Mouse (Mus musculus): ENCODE measurements around the gene Xrcc4.
"Not testable (repeated sequence)": the region's sequence is repeated elsewhere in the genome, so short reads cannot be mapped to it uniquely, and the experiment has no call there.

Gene Xrcc4

DNA sequence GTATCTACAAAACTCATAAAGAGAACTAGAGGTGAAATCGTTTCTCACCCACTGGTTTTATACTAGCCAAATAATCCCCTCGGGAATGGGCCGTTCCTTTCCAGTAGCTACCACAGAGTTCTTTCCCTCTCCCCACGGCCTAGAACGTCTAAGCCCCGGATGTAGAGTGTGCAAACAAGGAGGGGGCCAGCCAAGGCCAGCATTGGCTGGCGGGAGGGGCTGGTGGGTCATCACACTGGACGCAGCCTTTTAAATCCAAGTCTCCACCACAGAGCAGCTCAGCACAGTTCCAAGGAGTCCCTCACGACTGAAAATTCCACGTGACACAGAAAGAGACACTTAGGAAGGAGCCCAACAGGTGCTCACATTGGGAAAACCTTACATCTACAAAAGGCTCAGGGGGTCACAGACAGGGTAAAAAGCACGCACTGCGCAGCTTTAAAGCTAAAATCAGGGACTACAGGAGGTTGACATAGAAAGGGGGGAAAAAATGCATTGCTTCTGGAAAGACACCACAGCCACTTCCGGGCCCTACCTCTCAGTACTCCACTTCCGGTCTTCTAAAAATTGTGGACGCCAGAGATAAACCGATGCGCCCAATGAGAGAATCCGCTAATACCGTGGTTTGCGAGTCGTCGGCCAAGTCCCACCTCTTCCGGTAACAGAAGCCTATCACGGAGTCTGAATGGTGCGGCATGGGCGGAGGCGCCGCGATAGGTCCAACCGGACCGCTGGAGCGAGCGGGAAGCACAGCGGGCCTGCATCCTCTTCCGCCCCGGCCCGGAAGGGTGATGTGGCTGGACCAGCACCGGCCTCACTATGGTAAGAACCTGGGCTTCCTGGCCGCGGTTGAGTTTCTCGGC lies at the start of gene Xrcc4, which contains the start of gene Tmem167:
Xrcc4 (minus strand) TSS at position 647 of the 863 bp plus-strand sequence.
Tmem167 (plus strand) TSS at position 162 of the 863 bp plus-strand sequence.
- DNase-seq (ENCODE audit: low spot score): peak; percentile 93

DNA sequence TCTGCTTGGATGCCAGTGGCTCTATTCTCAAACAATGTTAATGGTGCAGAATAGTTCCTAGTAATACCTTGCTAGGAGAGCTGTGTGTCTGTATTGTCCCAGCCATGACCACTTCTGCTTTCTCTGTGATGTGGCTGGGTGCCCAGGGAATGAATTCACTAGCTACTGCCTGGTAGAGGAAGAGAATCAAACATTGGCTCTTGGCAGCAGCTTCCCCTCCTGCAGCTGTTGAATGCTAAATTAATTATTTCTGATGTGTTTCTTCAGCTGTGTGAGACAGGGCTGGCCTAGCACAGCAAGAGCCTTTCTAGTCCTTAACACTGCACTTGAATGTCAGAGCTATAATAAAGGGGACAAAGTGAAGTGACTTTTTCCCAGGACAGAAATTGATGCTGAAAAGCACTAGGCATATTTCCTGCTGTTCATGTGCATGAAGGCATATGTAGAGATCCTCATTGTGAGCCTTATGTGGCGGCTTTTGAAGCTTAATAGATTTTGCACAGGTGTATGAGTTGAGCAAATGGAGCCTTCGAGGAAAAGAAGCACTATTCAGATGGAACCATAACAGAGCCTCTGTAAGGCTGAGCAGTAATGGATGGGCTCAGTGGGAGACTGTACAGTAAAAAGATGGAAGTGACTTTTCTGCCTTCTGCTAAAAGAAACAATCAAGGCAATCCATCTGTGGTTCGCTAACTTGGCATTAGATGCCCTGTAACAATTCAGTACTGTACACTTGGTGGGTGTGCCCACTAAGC lies 46.9 kb upstream of the Xrcc4 start:
- no peak for DNase-seq (ENCODE audit: low spot score)

- DNase-seq (ENCODE audit: low spot score): no peak
These were observed 22.3 kb upstream of the Xrcc4 start for GRCm38 (mm10) chr13:90111681-90112080.

DNA sequence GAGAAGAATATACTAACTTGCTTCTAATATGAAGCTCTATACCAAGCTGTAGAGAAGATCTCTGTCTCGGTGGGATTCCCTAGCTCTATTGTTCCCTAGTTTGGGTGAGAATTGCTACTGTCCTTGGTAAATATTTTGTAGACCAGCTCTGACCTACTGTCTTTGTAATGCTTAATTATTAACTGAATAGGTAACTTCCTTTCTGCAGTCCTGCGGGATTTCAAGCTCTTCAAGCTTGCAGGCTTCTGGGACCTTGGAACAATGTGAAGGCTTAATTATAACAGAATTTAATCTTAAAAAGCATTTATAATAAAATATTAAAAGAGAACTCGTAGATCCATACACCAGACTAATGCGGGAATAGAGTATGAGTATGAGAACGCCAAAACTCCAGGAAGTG lies 19.3 kb upstream of the Xrcc4 start:
- not testable (repeated sequence) for DNase-seq (ENCODE audit: low spot score)

DNA sequence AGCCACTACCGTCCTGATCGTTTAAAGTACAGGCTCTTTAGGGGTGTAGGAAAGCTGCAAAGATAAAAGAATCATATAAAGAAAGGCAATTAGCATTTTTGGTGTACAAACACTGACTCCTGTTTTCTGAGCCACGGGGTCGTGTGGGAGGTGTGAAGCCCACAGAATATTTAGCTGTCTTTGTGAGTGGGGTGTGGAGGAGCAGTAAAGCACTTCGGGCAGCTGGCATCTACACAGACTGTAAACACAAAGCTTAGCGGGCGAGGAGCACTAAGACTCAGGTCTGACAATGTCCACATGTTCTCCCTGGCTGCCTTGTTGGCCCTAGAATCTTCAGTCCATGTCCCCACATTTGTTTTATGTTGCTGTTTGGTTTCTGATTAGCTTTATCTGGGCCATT lies 16.7 kb upstream of the Xrcc4 start:
- DNase-seq (ENCODE audit: low spot score): no peak

- DNase-seq (ENCODE audit: low spot score): no peak
These were observed 12.1 kb upstream of the Xrcc4 start for GRCm38 (mm10) chr13:90101514-90101913.

DNA sequence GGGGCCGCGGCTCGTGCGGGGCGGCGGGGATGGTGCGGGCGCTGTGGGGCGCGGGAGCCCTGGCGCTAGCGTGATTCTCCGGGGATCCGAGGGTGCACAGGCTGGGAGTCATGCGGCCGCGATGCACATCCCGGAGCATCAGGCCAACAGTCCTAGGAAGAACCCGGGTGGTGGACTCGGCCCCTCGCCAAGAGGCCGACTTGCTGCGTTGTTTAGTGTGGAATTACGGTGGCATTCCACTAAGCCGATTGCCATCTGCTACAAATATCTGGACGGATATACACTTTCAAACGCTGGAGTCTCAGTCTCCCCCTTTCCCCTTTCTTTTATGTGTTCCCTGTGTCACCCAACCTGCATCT lies 396 bp upstream of the Xrcc4 start:
- DNase-seq (ENCODE audit: low spot score): no peak

- DNase-seq (ENCODE audit: low spot score): no peak
These were observed 27.5 kb downstream of the Xrcc4 start for GRCm38 (mm10) chr13:90061877-90062276.

DNA sequence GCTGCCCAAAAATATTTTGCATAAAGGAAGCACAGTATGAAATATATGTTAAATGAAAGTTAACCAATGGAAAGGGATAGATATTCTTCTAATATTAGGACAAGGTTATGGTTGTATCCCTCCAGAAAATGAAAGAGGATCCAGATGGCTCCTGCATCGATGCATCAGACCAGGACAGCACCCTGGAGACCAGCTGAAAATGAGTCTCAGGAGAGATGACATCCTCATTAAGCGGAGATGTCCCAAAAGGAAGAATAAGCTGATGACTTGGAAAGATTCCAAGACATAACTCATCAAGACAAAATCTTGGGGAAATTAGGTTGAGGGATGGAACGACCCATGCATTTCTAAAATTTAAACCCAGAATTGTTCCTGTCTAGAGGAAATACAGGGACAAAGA lies 37.0 kb downstream of the Xrcc4 start:
- DNase-seq (ENCODE audit: low spot score): no peak

- peak; percentile 4 for DNase-seq (ENCODE audit: low spot score)
These were observed 37.7 kb downstream of the Xrcc4 start for GRCm38 (mm10) chr13:90051735-90052134.

GRCm38 (mm10) chr13:90039613-90040012 lies 49.8 kb downstream of the Xrcc4 start:
- DNase-seq (ENCODE audit: low spot score): no peak

- DNase-seq (ENCODE audit: low spot score): no peak
These were observed 56.4 kb downstream of the Xrcc4 start for GRCm38 (mm10) chr13:90032977-90033376.

GRCm38 (mm10) chr13:90032523-90032922 lies 56.9 kb downstream of the Xrcc4 start:
- DNase-seq (ENCODE audit: low spot score): no peak

- DNase-seq (ENCODE audit: low spot score): no peak
These were observed 58.5 kb downstream of the Xrcc4 start for GRCm38 (mm10) chr13:90030911-90031310.

DNA sequence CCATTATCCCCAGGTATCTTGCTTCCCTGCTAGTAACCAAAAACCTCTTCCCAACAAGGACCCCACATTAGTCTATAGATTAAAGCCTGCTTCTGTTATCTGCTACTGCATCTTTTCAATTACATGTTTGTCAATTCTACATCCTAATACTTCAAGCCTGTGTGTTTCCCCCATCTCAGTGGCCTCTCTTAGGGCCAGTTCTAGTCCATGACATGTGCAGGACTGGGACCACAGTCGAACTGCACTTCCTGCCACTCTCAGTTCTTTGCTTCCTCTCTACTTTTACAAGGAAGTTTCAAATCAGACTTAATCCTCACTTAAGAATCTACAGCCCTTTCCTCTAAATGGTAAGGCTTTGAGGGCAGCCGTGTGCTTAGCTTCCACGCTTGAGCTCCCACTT lies 76.8 kb downstream of the Xrcc4 start:
- DNase-seq (ENCODE audit: low spot score): no peak

DNA sequence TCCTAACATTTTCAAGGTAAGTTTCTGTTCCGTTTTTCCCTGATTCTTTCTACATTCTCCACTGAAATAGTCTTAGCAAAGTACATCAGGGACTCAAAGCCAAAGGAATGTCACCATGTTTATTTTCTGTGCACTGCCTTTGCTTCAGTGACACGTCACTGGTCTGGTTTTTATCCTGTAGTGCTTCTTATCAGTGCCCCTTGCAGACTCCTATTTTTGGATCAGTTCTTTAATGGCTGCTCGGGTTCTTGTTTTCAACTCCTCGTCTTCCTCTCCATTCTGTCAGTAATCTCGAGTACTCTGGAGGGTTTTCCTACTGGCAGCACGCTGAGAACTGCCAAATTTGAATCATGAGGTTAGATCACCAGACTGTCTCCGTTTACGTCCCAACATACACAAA lies 77.2 kb downstream of the Xrcc4 start:
- DNase-seq (ENCODE audit: low spot score): no peak

DNA sequence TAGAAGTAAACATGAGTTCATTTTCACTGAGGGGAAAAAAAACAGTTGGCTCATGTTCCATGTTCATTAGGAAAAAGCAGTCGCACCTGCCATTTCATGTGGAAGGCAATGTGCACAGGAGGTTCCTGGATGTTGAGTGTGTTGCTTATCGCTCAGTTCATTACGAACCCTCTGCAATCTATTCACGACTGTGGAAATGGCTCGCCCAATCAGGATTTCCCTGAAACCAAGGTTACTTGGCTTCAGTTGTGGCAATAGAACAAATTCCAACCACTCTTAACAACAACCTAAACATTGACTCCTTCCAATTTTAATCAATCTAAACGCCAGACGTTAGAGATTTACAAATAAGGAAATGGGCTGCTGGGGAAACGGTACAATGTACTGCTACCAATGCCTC lies 78.3 kb downstream of the Xrcc4 start:
- no peak for DNase-seq (ENCODE audit: low spot score)

GRCm38 (mm10) chr13:90009786-90010185 lies 79.6 kb downstream of the Xrcc4 start:
- no peak for DNase-seq (ENCODE audit: low spot score)

- no peak for DNase-seq (ENCODE audit: low spot score)
These were observed 83.8 kb downstream of the Xrcc4 start for GRCm38 (mm10) chr13:90005561-90005960.

DNA sequence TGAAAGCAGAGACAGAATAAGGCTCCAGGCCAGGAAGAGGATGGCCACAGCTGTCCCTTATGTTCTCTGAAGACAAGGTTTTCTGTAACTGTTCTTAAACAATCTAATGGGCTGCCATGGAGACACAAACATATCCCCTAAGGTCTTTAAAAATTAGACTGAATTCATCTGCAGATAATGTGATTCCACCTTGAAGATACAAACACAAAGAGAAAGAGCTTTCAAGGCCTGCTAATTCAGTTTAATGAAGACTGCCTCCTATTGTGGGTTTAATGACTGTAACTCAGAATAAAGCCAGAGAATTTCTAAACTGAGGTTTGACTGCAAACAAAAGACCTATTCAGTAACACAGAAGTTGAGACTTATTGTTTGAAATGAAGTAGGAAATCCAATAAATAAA lies 91.9 kb downstream of the Xrcc4 start:
- no peak for DNase-seq (ENCODE audit: low spot score)

GRCm38 (mm10) chr13:89986087-89986486 lies 103.3 kb downstream of the Xrcc4 start:
- no peak for DNase-seq (ENCODE audit: low spot score)

- DNase-seq (ENCODE audit: low spot score): no peak
These were observed 118.5 kb downstream of the Xrcc4 start for GRCm38 (mm10) chr13:89970940-89971339.

DNA sequence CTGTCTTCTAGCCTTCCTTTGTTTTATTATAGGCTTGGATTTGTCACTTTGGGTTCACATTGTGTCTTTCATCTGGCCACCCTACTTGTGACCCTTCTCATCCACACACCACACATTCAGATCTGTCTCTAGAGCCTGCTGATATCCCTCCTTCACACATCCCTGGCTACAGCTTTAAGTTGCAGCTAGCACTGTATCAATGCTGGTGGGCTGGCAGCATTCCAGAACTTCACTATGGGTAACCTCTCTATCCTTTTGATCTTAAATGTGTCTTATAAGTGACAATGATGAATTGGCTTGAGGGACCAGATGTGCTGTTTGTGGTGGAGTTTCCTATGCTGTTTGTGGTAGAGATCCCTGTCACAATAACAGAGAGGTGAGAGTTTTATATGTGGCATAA lies 120.7 kb downstream of the Xrcc4 start:
- no peak for DNase-seq (ENCODE audit: low spot score)

Data from c-Kit-positive CD71-positive TER-119-positive erythroid progenitor cells, embryonic 14.5 days (primary cell).